ENCODE assay signal across 25 mouse cellular contexts in the genomic region with DNA sequence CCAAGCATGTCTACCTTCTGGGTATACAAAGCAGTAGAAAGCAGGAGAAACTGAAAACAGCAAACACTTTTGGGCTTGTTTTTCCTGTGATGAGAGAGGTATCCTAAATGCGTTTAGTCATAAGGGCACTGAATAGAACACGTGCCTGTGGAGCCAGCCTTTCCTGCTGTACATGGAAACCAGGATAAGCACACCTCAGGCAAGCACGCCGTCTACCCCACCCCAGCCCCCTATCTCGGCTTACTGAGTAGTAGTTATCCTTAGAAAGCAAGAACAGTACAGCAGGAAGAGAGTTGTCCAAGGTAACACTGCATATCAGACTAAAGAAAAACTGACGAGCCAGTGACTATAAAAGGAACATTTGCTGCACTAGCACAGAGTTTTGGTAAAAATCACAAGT. TPM values are rescaled to one million over a fixed set of nuclear protein-coding genes. Genes with fewer than 3 reads are reported as not detected.
A peak's percentile ranks its signal among the peaks of the same experiment; 100 is the strongest.
DNase-seq lines count a peak whose midpoint lies in the region; ATAC-seq and TF ChIP-seq lines count a peak whose summit lies in the region.
"Had no signal": no experiment of that assay in that cellular context is flagged by ENCODE, and none has a peak within 500 bp of the region (broad histone marks: within the 10 kb centered on the region; RNA-seq: fewer than 3 reads in every experiment).

No protein-coding gene starts in this region.

- dilution Hi-C loops in CH12.LX (cut with MboI; ENCODE audit: extremely low pct_ligation_motif_present, extremely low pct_unique_long_range_greater_than_20kb, low sequenced_read_pairs): no loop called here

- peak overlapping the region; percentile 97 for H3K27ac ChIP-seq in CH12.LX (ENCODE audit: insufficient read depth, low read depth)
- H3K27ac ChIP-seq in liver, embryonic 13.5 days: peak overlapping the region; percentile 86
- no peak overlapping the region for H3K27ac ChIP-seq in kidney, embryonic 15.5 days
- H3K27ac ChIP-seq: embryonic facial prominence, embryonic 10.5 days; forebrain, embryonic 12.5 days; gastrocnemius, adult 2 months; hindbrain, embryonic 12.5 days had no signal

- no peak overlapping the region for H3K4me3 ChIP-seq in CH12.LX (replicated peaks in 1 of 3; ENCODE audit: low read depth in 2 of 3, low read length in 2 of 3, poor library complexity in 1 of 3)
- no peak overlapping the region for H3K4me3 ChIP-seq in liver, embryonic 13.5 days (replicated peaks)
- H3K4me3 ChIP-seq in kidney, embryonic 15.5 days (replicated peaks): no peak overlapping the region
- H3K4me3 ChIP-seq: embryonic facial prominence, embryonic 10.5 days; forebrain, embryonic 12.5 days; gastrocnemius, adult 2 months; heart, embryonic 12.5 days; hindbrain, embryonic 12.5 days had no signal

- peaks cover 36 to 89% of the 10 kb centered on the region in 2 experiments for H3K4me1 ChIP-seq in CH12.LX (ENCODE audit: control insufficient read depth in 1 of 2, insufficient read depth in 2 of 2)
- H3K4me1 ChIP-seq in liver, embryonic 13.5 days (replicated peaks): peaks cover 44% of the 10 kb centered on the region
- H3K4me1 ChIP-seq in kidney, embryonic 15.5 days: no peaks in the 10 kb centered on the region
- H3K4me1 ChIP-seq: forebrain, embryonic 12.5 days; hindbrain, embryonic 12.5 days had no signal

- no peaks in the 10 kb centered on the region for H3K27me3 ChIP-seq in CH12.LX (replicated peaks)
- H3K27me3 ChIP-seq in liver, embryonic 13.5 days: no peaks in the 10 kb centered on the region
- no peaks in the 10 kb centered on the region for H3K27me3 ChIP-seq in kidney, embryonic 15.5 days
- H3K27me3 ChIP-seq: forebrain, embryonic 12.5 days; heart, embryonic 12.5 days; hindbrain, embryonic 12.5 days had no signal

- no peak for TF ChIP-seq RAD21 in CH12.LX (IDR thresholded peaks at IDR 0.05; ENCODE audit: low read depth, low read length)

- peak; percentile 37; the same call in 1 of the 2 replicates for TF ChIP-seq EP300 in CH12.LX (IDR thresholded peaks at IDR 0.05; ENCODE audit: low read length)

- 30% methylated on average over 6 of the region's 6 CpGs for WGBS in liver, embryonic 13.5 days (ENCODE audit: insufficient replicate concordance)
- 89% methylated on average over 6 of the region's 6 CpGs for WGBS in kidney, embryonic 15.5 days

- no peak for TF ChIP-seq CTCF in CH12.LX (conservative IDR thresholded peaks at IDR 0.05 in 1 of 2, IDR thresholded peaks at IDR 0.05 in 1 of 2; ENCODE audit: low read depth in 2 of 2, low read length in 2 of 2)

- peak overlapping the region; percentile 65 for H3K9ac ChIP-seq in CH12.LX (ENCODE audit: insufficient read depth, low read depth)
- H3K9ac ChIP-seq in liver, embryonic 13.5 days: peak overlapping the region; percentile 54; the same call in 1 of the 2 replicates
- H3K9ac ChIP-seq in kidney, embryonic 15.5 days: no peak overlapping the region
- H3K9ac ChIP-seq: forebrain, embryonic 12.5 days; heart, embryonic 12.5 days; hindbrain, embryonic 12.5 days had no signal

- in situ Hi-C loops in CH12.LX (cut with MboI; ENCODE audit: low pct_ligation_motif_present, low pct_unique_long_range_greater_than_20kb, low sequenced_read_pairs): no loop called here

- H3K4me2 ChIP-seq in CH12.LX (ENCODE audit: insufficient read depth, low read depth, poor library complexity, severe bottlenecking): peak overlapping the region; percentile 83
- peak overlapping the region; percentile 54 for H3K4me2 ChIP-seq in liver, embryonic 13.5 days
- H3K4me2 ChIP-seq in kidney, embryonic 15.5 days: no peak overlapping the region
- H3K4me2 ChIP-seq: forebrain, embryonic 12.5 days; heart, embryonic 12.5 days; hindbrain, embryonic 12.5 days had no signal

- no peaks in the 10 kb centered on the region for H3K9me3 ChIP-seq in CH12.LX (replicated peaks; ENCODE audit: low read length)
- H3K9me3 ChIP-seq in liver, embryonic 13.5 days (replicated peaks): no peaks in the 10 kb centered on the region
- no peaks in the 10 kb centered on the region for H3K9me3 ChIP-seq in kidney, embryonic 15.5 days (replicated peaks)
- H3K9me3 ChIP-seq: embryonic facial prominence, embryonic 10.5 days; forebrain, embryonic 12.5 days; heart, embryonic 12.5 days; hindbrain, embryonic 12.5 days had no signal

- intact Hi-C loops in heart, postnatal 36 days (cut with DNase I): no loop called here

- no peak for DNase-seq in CH12.LX (ENCODE audit: extremely low read depth)
- peak; percentile 35 for DNase-seq in c-Kit-positive CD71-positive TER-119-positive erythroid progenitor cells, embryonic 14.5 days (ENCODE audit: low spot score)
- peak; percentile 36 for DNase-seq in liver, embryonic 13.5 days
- no peak for DNase-seq in lung, postnatal 25 days (ENCODE audit: low spot score)
- no peak for DNase-seq in heart, postnatal 36 days
- DNase-seq: adrenal gland, adult 2 months; adrenal gland, postnatal 25 days; cerebellum, adult 2 months; cerebellum, postnatal 10 days; gastrocnemius, adult 2 months; gastrocnemius, postnatal 25 days had no signal

- H3K36me3 ChIP-seq in CH12.LX (replicated peaks in 1 of 2; ENCODE audit: control insufficient read depth in 1 of 2, insufficient read depth in 1 of 2, low read length in 1 of 2): peaks cover 30 to 51% of the 10 kb centered on the region in 2 experiments
- H3K36me3 ChIP-seq in liver, embryonic 13.5 days: peaks cover 31% of the 10 kb centered on the region
- H3K36me3 ChIP-seq in kidney, embryonic 15.5 days: peaks cover 22% of the 10 kb centered on the region; the same call in 1 of the 2 replicates

- ATAC-seq in liver, embryonic 13.5 days (ENCODE audit: low read depth): peak; percentile 64
- ATAC-seq in kidney, embryonic 15.5 days (replicated peaks; ENCODE audit: low FRiP score): no peak
- ATAC-seq: CD4-positive, CD25-positive, alpha-beta regulatory T cell, adult 4 months; forebrain, embryonic 16.5 days; hindbrain, embryonic 16.5 days; inflammation-experienced regulatory T-cells, adult 6 months had no signal

- no peak for TF ChIP-seq POLR2A in CH12.LX (IDR thresholded peaks at IDR 0.05; ENCODE audit: low read depth, low read length)

- H3K79me2 ChIP-seq in CH12.LX (replicated peaks; ENCODE audit: control insufficient read depth, extremely low read depth, insufficient read depth, poor library complexity, severe bottlenecking): peaks cover 8% of the 10 kb centered on the region

TF ChIP-seq in CH12.LX, 34 proteins besides CTCF, POLR2A, EP300 and RAD21 (continues in another document):
- no peak for TF ChIP-seq JUN (IDR thresholded peaks at IDR 0.05; ENCODE audit: insufficient read depth, low read depth, low read length)
- TF ChIP-seq ZNF384 (IDR thresholded peaks at IDR 0.05; ENCODE audit: low read depth, low read length): no peak
- no peak for TF ChIP-seq MAZ (IDR thresholded peaks at IDR 0.05; ENCODE audit: low read depth, low read length)
- TF ChIP-seq CHD1 (IDR thresholded peaks at IDR 0.05; ENCODE audit: low read depth, low read length): no peak; the same call in 1 of the 2 replicates
- TF ChIP-seq GABPA (IDR thresholded peaks at IDR 0.05; ENCODE audit: insufficient replicate concordance, low read depth, low read length): no peak
- TF ChIP-seq NELFE (IDR thresholded peaks at IDR 0.05; ENCODE audit: low read depth, low read length): no peak
- TF ChIP-seq ETS1 (conservative IDR thresholded peaks at IDR 0.05; ENCODE audit: low read depth, low read length): peak; percentile 12; the same call in 1 of the 2 replicates
- no peak for TF ChIP-seq ZC3H11A (IDR thresholded peaks at IDR 0.05; ENCODE audit: low read depth, low read length)
- no peak for TF ChIP-seq MAFK (IDR thresholded peaks at IDR 0.05; ENCODE audit: insufficient replicate concordance, low read length)
- TF ChIP-seq E2F4 (IDR thresholded peaks at IDR 0.05; ENCODE audit: insufficient replicate concordance, low read depth, low read length): no peak
- peak; percentile 63 for TF ChIP-seq MAX (IDR thresholded peaks at IDR 0.05; ENCODE audit: low read length)
- TF ChIP-seq KAT2A (IDR thresholded peaks at IDR 0.05; ENCODE audit: insufficient replicate concordance, low read length): no peak
- 0 out of 2 replicates have a peak, but pooled peaks have one; percentile 4 for TF ChIP-seq TCF12 (IDR thresholded peaks at IDR 0.05; ENCODE audit: low read depth, low read length)
- TF ChIP-seq PAX5 (IDR thresholded peaks at IDR 0.05; ENCODE audit: low read length): no peak
- 0 out of 2 replicates have a peak, but pooled peaks have one; percentile 23 for TF ChIP-seq JUND (conservative IDR thresholded peaks at IDR 0.05; ENCODE audit: low read depth, low read length)
- 0 out of 2 replicates have a peak, but pooled peaks have one; percentile 53 for TF ChIP-seq ZMIZ1 (IDR thresholded peaks at IDR 0.05; ENCODE audit: low read depth, low read length)
- TF ChIP-seq SIN3A (IDR thresholded peaks at IDR 0.05; ENCODE audit: low read length): peak; percentile 43
- no peak for TF ChIP-seq TBP (conservative IDR thresholded peaks at IDR 0.05; ENCODE audit: low read depth, low read length)
- TF ChIP-seq NRF1 (IDR thresholded peaks at IDR 0.05; ENCODE audit: low read depth, low read length): no peak
- no peak for TF ChIP-seq USF2 (conservative IDR thresholded peaks at IDR 0.05; ENCODE audit: low read depth, low read length)
- TF ChIP-seq UBTF (IDR thresholded peaks at IDR 0.05; ENCODE audit: low read depth, low read length): no peak
- TF ChIP-seq MYC (IDR thresholded peaks at IDR 0.05; ENCODE audit: low read depth, low read length): no peak

RNA-seq across cellular contexts. Expression of a gene that starts 23.3 kb away (rescaled TPM):
- total RNA-seq in CH12.LX (2012; rRNA removed): 1.8 and 2.8 TPM in 2 replicates
- 3.4 and 4.8 TPM in 2 replicates for total RNA-seq in CH12.LX (2014; rRNA removed)
- 2.8 and 3.6 TPM in 2 replicates for polyA plus RNA-seq in CH12.LX (2012; ENCODE audit: insufficient read length, low read depth)
- not detected in 2 replicates for polyA plus RNA-seq in liver, embryonic 13.5 days (2015; fragmentation: Nextera tagmentation; extraction: Ambion mirVana)
- not detected in 2 replicates for polyA plus RNA-seq in kidney, embryonic 15.5 days (2015; fragmentation: Nextera tagmentation; extraction: Ambion mirVana)
- total RNA-seq in heart, postnatal 36 days (2021): not detected
- total RNA-seq: adrenal gland, adult 2 months; adrenal gland, postnatal 25 days; gastrocnemius, adult 2 months; gastrocnemius, postnatal 25 days; granulocyte monocyte progenitor cell, adult 5-6 weeks; heart, adult 8-10 months; heart, postnatal 25 days had no signal
- polyA plus RNA-seq: adrenal gland, adult 2 months; CD4-positive, CD25-positive, alpha-beta regulatory T cell, adult 4 months; cerebellum, adult 2 months; embryonic facial prominence, embryonic 10.5 days; embryonic facial prominence, embryonic 14.5 days; erythroblast, embryonic 14.5 days; forebrain, embryonic 12.5 days; forebrain, embryonic 16.5 days; heart, embryonic 12.5 days; hindbrain, embryonic 12.5 days; hindbrain, embryonic 16.5 days; inflammation-experienced regulatory T-cells, adult 6 months had no signal

RNA-seq across cellular contexts. Expression of a gene that starts 39.4 kb away (rescaled TPM):
- total RNA-seq in CH12.LX (2012; rRNA removed) (26.3 and 35.6 TPM in 2 replicates), CH12.LX (2014; rRNA removed) (75.5 and 83.1 TPM in 2 replicates)
- polyA plus RNA-seq in CH12.LX (2012; ENCODE audit: insufficient read length, low read depth): 19.5 and 24.5 TPM in 2 replicates
- 0.60 and 0.82 TPM in 2 replicates for polyA plus RNA-seq in liver, embryonic 13.5 days (2015; fragmentation: Nextera tagmentation; extraction: Ambion mirVana)
- 1.2 and 1.3 TPM in 2 replicates for polyA plus RNA-seq in kidney, embryonic 15.5 days (2015; fragmentation: Nextera tagmentation; extraction: Ambion mirVana)
- not detected for total RNA-seq in heart, postnatal 36 days (2021)
- total RNA-seq: adrenal gland, adult 2 months; adrenal gland, postnatal 25 days; gastrocnemius, adult 2 months; gastrocnemius, postnatal 25 days; heart, adult 8-10 months; heart, postnatal 25 days had no signal
- polyA plus RNA-seq: adrenal gland, adult 2 months; cerebellum, adult 2 months; erythroblast, embryonic 14.5 days had no signal

RNA-seq across cellular contexts. Expression of a gene that starts 49.3 kb away (rescaled TPM):
- 45.3 and 48.2 TPM in 2 replicates for total RNA-seq in CH12.LX (2012; rRNA removed)
- total RNA-seq in CH12.LX (2014; rRNA removed): 36.0 and 39.6 TPM in 2 replicates
- polyA plus RNA-seq in CH12.LX (2012; ENCODE audit: insufficient read length, low read depth): 53.6 and 55.2 TPM in 2 replicates
- polyA plus RNA-seq in liver, embryonic 13.5 days (2015; fragmentation: Nextera tagmentation; extraction: Ambion mirVana): 19.5 and 24.1 TPM in 2 replicates
- 27.2 and 27.7 TPM in 2 replicates for polyA plus RNA-seq in kidney, embryonic 15.5 days (2015; fragmentation: Nextera tagmentation; extraction: Ambion mirVana)
- 1 to 10 TPM; 6.9 to 8.1 TPM for total RNA-seq in heart, postnatal 36 days (2021)

Comparison
In these comparisons a context has a peak if more than half of its experiments do, and no peak if none do; other contexts are left out.
1. DNase-seq: peak in c-Kit-positive CD71-positive TER-119-positive erythroid progenitor cells, embryonic 14.5 days (single experiment) and liver, embryonic 13.5 days (single experiment); none in CH12.LX (single experiment), lung, postnatal 25 days (single experiment) and heart, postnatal 36 days (0 of 2).